Mouse (Mus musculus) left cerebral cortex, adult 9 months (tissue): Measurements from ENCODE around the gene Sprr4.
"Not testable (repeated sequence)": the region's sequence is repeated elsewhere in the genome, so short reads cannot be mapped to it uniquely, and the experiment has no call there.

Experiments used
- DNase-seq, 2 experiments: peaks; one replicate each; pipeline ENCODE4 v3.0.0; 2022; ENCODE audit warnings: low spot score in 2 of 2

The Sprr4 gene

DNA sequence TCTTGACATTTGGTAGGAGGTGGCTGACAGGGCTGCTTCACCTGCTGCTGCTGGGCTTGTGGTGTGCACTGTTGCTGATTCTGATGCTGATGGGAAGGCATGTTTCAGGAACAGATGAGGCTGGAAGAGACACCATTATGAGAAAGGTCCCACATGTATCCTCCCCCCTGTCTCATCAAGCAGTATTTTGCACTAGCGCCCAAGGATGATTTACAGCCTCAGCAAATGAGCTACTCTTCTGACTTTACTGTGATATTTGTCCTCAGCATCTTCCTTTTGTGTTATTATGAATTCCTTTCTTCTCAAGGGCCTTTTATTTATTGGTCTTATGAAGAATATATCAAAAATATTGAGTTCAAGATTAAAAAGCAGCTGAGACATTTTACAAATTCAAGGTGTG lies at the start of gene Sprr4:
Gene Sprr4 (minus strand): TSS at position 101 of the 400 bp plus-strand sequence.
- DNase-seq = no peak

DNA sequence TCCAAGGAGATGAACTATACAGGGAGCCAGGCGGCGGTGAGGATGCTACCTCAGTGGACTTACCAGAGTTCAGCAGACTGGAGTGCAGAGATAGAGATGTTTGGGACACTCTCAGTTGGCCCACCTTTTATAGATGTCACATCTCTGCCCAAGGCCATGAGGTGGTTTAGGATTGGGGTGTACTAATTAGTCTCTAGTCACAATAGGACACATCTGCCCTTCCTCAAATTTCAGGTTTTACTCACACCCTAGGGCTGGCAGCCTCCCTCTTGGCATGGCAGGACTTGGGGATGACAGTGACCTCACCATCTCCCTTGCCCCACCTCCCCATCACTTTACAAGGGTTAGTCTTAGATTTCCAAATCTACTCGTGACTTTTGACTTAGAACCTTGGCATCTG lies 34.1 kb upstream of the Sprr4 start, which contains the start of gene 2310046K23Rik:
Gene 2310046K23Rik (minus strand): TSS at position 101 of the 400 bp plus-strand sequence.
- no peak for DNase-seq

DNA sequence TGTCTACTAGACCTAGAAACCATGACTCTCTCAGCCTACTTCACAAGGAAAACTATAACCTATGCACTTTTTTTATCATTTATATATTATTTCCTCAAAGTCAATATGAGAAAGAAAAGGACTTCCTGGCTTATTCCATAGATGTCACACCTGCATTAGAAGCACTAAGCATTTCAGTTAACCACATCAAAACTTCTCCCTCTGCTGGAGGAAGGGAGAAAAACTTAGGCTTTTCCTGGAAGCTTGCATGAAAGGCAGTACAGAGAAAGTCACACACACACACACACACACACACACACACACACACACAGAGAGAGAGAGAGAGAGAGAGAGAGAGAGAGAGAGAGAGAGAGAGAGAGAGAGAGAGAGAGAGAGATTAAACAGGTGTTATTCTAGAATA lies 12.0 kb upstream of the Sprr4 start:
- peak in 1 of 2 experiments; percentile 16 for DNase-seq

DNA sequence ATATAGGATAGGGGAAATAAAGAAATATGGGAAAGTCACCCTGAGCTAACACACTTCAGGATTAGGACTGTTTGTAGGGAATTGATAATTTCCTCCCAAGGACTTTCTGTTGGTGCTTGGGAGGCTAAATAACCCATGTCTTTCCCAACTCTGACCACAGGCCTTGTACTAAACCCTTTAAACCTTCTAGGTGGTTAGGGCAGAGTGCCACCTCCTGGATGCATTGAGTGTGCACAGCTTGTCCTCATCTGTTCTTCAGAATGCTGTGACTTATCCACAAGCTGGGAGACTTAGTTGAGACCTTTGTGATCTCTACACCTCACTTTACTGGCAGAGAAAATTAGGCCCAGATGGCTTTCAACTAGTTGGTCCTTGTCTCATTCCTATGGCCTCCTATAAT lies 10.5 kb upstream of the Sprr4 start:
- DNase-seq = peak in 1 of 2 experiments; percentile 26

DNA sequence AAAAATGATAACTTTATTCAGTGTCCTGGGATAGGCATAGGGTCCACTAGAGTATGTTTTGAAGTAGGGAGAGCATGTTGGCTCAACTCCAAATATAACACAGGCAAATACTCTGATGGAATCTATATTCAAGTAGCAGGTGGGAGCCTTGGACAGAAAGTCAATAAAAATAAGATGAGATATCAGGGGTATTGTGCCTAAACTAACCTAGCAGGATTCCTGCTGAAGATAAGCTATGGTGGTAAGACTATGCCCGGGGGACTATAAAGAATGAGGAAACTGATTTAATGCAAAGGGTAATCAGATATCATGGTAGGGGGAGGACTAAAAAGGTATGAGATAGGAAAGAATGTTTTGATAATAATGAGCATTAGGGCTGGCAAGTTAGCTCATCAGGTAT lies 7.9 kb upstream of the Sprr4 start:
- no peak for DNase-seq

DNA sequence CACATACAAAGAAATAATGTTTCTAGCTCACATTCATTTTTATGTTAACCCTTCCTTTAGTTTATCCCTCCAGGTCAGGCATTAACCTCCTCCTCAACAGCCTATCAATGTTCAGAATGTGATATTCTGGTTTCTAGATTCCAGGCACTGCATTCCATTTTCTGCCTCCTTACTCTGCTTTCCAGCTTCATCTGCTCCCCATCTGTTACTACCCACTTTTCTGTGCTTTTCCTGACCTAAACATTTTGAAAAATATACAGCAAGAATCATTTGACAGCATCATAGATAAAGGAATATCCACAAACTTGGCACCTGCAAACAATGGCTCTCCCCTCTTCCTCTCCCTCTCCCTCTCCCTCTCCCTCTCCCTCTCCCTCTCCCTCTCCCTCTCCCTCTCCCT lies 3.2 kb upstream of the Sprr4 start:
- no peak for DNase-seq

DNA sequence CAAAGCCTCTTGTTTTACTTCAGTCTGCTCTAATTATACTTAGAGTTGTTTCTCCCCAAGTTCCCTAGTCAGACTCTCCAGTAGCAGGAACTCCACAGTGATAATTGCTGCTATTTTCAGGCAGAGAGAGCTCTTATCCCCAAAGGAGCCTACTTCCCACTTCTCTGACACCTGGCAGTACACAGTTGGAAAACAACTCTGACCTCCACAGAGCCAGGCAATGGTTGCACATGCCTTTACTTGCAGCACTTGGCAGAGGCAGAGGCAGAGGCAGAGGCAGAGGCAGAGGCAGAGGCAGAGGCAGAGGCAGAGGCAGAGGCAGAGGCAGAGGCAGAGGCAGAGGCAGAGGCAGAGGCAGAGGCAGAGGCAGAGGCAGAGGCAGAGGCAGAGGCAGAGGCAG lies 10.0 kb downstream of the Sprr4 start:
- not testable (repeated sequence) for DNase-seq

DNA sequence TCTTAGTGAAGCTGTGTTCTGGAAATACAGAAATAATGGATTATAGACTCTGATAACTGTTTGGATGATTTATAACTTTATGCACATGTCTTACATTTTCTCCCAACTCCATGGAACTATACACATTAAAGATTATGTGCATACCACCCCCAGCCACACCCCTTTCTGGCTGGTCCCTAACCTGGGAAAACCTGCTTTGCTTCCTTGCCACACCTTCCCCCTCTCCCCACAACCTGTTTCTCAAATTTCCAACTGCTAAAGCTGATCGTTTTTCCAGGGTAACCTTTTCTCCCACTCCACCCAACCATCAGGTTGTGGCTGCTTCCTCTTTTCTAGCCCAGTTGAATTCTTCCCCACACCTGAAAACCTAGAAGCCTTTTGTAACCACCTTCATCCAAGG lies 14.0 kb downstream of the Sprr4 start:
- DNase-seq = no peak

DNA sequence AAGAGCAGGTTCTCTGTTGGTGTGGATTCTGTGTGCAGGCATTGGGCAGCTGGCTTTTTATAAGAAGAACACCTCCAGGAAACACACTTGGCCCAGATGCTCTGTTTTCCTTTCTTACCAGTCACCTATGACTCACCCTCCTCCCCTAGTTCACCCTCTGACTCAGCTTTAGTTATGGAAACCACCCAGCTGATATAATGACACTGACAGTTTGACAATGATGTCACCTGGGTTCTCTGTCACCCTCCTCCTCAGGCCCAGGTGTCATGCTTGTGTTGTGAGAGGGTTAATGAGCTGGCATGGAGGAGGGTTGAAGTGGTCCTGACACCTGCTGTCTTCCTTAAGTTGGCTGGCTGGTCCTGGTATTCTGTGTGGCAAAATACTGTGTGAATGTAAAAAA lies 14.4 kb downstream of the Sprr4 start, which contains the start of gene Sprr1a:
Gene Sprr1a (minus strand): TSS at position 33 of the 400 bp plus-strand sequence.
- no peak for DNase-seq

DNA sequence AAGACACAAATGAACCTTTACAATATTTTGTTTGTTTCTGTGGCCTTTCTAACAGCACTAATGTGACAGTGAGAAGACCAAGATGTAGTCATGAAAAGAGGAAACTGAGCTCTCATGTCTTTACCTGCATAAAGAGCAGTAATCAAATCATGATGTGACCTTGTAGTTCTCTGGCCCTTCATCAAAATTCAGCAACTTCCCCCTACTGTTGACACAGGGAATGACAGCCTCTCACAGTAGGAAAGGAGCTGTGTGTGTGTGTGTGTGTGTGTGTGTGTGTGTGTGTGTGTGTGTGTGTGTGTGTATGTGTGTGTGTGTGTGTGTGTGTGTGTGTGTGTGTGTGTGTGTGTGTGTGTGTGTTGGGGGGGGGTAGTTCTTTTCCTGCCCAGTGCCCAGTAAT lies 19.0 kb downstream of the Sprr4 start:
- not testable (repeated sequence) for DNase-seq

DNA sequence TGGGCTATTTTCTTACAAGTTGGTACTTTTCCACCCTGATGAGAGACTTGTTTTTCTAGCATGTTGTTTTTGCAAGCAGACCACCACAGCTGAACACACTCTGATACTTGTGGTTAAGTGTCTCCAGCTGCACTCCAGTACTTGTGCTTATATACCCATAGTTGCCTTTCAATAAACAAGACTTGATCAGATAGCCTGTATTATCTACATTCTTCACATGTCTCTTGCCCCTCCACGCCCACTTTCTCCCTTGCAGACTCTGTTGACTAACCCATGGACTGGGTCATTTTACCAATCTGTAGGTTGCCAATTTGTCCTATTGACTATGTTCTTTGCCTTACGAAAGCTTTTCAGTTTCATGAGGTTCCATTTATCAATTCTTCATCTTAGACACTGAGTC lies 30.2 kb downstream of the Sprr4 start:
- no peak for DNase-seq

DNA sequence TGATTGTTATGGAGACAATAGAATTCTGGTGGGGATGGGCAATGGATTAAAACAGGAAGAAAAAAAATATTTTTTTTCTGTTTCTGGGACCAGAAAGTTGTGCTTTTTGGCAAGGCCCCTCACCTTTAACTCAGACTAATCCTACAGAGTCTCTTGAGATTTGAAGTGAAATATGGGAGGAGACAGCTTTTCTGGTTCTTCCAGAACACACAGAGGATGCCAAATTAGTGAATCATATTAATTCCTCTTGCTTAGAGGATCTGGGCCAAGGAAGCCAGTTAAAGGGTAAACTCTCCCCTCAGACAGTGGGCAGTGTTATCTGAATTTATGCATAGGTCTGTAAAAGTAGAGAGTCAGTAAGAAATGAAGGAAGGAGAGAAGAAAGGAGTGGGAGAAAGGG lies 32.9 kb downstream of the Sprr4 start:
- DNase-seq = no peak

DNA sequence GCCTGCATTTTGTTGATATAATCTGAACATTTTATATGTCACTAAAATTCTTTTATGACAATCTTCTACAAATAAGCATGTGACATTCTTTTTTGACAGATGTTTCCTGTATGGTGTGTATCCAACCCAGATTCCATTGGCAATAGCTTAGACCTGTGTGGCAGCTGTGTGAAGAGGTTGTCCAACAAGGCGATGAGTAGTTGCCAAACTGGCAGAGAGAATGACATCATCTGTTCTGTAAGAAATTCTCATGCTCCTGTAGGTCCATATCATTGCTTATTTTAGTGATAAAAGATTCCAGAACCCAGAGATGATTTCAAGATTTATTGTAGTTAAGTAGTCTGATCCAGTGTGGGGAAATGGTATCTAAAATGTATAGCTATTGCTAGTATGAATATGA lies 33.7 kb downstream of the Sprr4 start:
- DNase-seq = no peak

DNA sequence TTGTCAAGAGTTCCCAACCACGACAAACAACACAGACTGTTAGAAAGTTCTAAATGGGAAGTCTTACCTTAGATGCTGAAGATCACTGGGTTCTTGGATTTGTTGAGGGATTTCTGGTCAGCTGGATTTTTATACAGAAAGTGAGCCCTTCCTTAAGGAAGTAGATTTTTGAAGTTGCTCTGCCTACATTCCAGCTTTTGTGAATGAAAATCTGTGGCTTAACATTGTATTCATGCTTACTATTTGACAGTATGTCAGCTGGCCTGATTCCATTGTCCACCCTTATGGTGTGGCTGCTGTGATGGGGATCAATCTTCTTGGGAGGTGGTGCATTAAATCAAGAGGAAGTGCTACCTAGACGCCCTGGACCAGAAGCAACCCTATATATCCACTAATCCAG lies 41.7 kb downstream of the Sprr4 start, which contains the start of gene Sprr3:
Gene Sprr3 (minus strand): TSS at position 101 of the 400 bp plus-strand sequence.
- no peak for DNase-seq

DNA sequence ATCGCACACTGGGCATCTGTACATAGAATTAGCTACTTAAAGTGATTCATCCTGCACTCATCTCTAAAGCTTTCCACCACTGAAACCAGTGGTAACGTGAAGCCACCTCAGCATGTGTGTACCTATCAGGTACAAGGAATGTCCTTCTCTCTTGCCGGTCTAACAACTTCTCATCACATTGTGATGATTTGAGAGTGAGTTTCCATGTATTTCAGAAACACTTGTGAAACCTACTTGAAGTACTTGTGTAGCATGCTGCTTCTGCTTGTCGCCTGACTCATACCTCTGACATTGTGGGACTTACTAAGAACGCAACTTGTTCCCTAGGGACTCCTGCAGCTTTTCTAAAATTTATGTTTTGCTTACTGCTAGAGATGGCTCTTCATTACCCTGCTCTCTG lies 45.1 kb downstream of the Sprr4 start:
- DNase-seq = no peak
